Mouse (Mus musculus) left cerebral cortex, adult 8-10 months (tissue): ENCODE results near the gene Cps1. TPM values are rescaled to one million over a fixed set of nuclear protein-coding genes. Genes with fewer than 3 reads are reported as not detected.

Source experiments
- DNase-seq, 2 experiments: peaks; one replicate each; pipeline ENCODE4 v3.0.0; 2022; ENCODE audit warnings: low spot score in 2 of 2
- total RNA-seq, 4 experiments: library from RNA; stranded (reverse); gene quantifications; 2 replicates each; pipeline ENCODE4 v1.2.4; 2022

Gene Cps1
- total RNA-seq, result under 1 TPM; 0.23 to 0.57 (median 0.31) TPM

- no peak for DNase-seq
These were observed at the start of gene Cps1 for GRCm38 (mm10) chr1:67122797-67123196. Gene Cps1 (plus strand): TSS chr1:67123026.

GRCm38 (mm10) chr1:67077739-67078138 is 45.1 kb upstream of the Cps1 start:
- no peak for DNase-seq

- DNase-seq, result no peak
These were observed 44.2 kb upstream of the Cps1 start for GRCm38 (mm10) chr1:67078666-67079065.

- DNase-seq, result no peak
These were observed 43.7 kb upstream of the Cps1 start for GRCm38 (mm10) chr1:67079146-67079545.

- no peak for DNase-seq
These were observed 30.4 kb upstream of the Cps1 start for GRCm38 (mm10) chr1:67092473-67092872.

GRCm38 (mm10) chr1:67099215-67099614 is 23.6 kb upstream of the Cps1 start:
- no peak for DNase-seq

- peak in 1 of 2 experiments; percentile 9 for DNase-seq
These were observed 19.2 kb upstream of the Cps1 start for GRCm38 (mm10) chr1:67103476-67104248.

GRCm38 (mm10) chr1:67111621-67112298 is 11.1 kb upstream of the Cps1 start:
- no peak for DNase-seq

GRCm38 (mm10) chr1:67113343-67114030 is 9.3 kb upstream of the Cps1 start:
- no peak for DNase-seq

- DNase-seq, result no peak
These were observed 6.3 kb upstream of the Cps1 start for GRCm38 (mm10) chr1:67116571-67116970.

GRCm38 (mm10) chr1:67117778-67118177 is 5.0 kb upstream of the Cps1 start:
- DNase-seq, result no peak

GRCm38 (mm10) chr1:67125433-67125832 is 2.6 kb downstream of the Cps1 start:
- DNase-seq, result no peak

- DNase-seq, result no peak
These were observed 21.1 kb downstream of the Cps1 start for GRCm38 (mm10) chr1:67143939-67144338.

- DNase-seq, result no peak
These were observed 28.4 kb downstream of the Cps1 start for GRCm38 (mm10) chr1:67151246-67151645.

GRCm38 (mm10) chr1:67167283-67167682 is 44.5 kb downstream of the Cps1 start:
- DNase-seq, result no peak

- DNase-seq, result no peak
These were observed 58.3 kb downstream of the Cps1 start for GRCm38 (mm10) chr1:67181165-67181564.

- DNase-seq, result no peak
These were observed 59.4 kb downstream of the Cps1 start for GRCm38 (mm10) chr1:67182201-67182600.

- peak in 1 of 2 experiments; percentile 63 for DNase-seq
These were observed 60.7 kb downstream of the Cps1 start for GRCm38 (mm10) chr1:67183532-67183931.

- no peak for DNase-seq
These were observed 61.3 kb downstream of the Cps1 start for GRCm38 (mm10) chr1:67184134-67184533.

GRCm38 (mm10) chr1:67197335-67197734 is 74.5 kb downstream of the Cps1 start:
- no peak for DNase-seq

- DNase-seq, result peak in 1 of 2 experiments; percentile 4
These were observed 95.6 kb downstream of the Cps1 start for GRCm38 (mm10) chr1:67218339-67218944.

GRCm38 (mm10) chr1:67223666-67224065 is 100.8 kb downstream of the Cps1 start:
- DNase-seq, result peak in 1 of 2 experiments; percentile 7
